Mouse (Mus musculus) layer of hippocampus, postnatal 25 days (tissue): ENCODE results near the gene Parm1. TPM values are rescaled to one million over a fixed set of nuclear protein-coding genes. Genes with fewer than 3 reads are reported as not detected.

ENCODE experiments used
- DNase-seq, 2 experiments: peaks; one replicate each; pipeline ENCODE4 v3.0.0; 2022; ENCODE audit warnings: mixed read lengths in 2 of 2, low spot score in 1 of 2; ENCODE audit errors: extremely low spot score in 1 of 2
- total RNA-seq, 2 experiments: library from RNA; stranded (reverse); gene quantifications; 2 replicates each; pipeline ENCODE4 v1.2.3; 2021

The Parm1 gene
- total RNA-seq, result 10 to 100 TPM; 43.2 to 47.1 TPM

DNA sequence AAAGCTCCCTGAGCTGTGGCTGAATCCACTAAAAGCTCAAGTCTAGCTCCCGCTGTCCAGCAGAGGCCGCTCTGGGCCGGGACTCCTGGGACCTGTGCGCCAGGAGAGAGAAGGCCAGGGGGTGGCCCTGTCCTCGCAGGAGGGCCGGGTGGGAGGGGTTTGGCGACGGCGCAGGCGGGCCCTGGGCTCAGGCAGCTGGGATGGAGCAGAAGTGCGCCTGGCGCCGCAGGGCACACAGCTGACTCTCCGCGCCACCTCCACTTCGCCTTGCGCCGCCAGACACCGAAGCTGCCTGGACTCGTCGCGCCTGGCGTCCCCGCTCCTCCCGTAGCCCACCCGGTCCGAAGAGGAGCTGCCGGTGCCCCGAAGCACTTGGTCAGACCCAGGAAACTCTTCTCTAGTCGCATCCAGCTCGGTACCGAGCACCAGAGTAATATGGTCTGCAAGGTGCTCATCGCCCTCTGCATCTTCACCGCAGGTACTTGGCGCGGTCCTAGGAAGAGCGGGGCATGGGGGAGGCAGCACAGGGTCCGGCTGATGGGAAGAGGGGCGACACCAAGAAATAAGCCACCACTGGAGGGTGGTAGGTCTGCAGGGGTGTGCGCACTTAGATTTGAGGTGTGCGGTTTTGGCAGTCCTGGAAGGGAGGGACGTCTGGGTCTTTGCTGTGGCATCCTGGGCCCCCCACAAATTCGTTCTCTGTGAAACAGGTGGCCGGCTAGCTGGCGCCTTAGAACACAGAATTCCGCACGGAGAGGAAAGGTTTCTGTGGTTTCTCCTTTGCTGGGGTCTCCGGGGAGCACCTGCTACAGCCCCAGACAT lies at the start of gene Parm1:
Parm1 (plus strand) TSS at position 136 of the 822 bp plus-strand sequence.
- peak; percentile 64 to 74 for DNase-seq

DNA sequence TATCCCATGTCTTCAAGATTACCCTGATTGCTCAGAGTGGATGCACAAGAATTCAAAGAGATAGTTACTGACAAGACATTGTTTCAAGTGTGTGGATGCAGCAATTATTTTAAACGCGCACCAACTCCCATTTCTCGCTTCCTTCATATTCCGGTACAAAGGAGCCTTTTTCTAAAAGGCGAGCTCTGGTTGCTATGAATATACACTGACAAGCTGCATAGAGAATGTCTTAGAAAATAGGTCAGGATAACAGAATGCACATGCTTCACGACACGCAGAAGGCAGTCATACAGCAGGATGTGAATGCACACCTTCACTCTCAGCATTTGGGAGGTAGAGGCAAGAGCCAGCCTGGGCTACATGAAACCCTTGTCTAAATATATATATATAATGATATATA lies 42.2 kb upstream of the Parm1 start:
- DNase-seq, result no peak

DNA sequence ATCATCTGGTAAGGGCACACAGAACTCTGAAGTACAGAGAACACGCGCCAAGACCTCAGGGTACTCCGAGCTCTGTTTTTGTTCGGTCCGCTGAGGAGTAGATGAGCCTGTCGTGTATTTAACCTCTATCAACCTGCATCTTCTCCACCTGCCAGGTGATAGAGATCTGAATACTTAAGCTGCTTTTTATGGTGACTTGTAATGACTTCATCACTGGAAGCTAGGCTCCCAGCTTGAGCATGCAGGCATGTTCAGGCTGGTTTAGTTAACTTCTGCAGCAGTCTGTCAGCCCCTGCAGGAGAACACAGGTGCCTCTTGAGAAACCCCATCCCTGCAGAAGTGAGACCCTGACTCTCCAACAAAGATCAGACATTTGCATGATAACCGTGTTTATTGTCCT lies 40.6 kb upstream of the Parm1 start:
- no peak for DNase-seq

DNA sequence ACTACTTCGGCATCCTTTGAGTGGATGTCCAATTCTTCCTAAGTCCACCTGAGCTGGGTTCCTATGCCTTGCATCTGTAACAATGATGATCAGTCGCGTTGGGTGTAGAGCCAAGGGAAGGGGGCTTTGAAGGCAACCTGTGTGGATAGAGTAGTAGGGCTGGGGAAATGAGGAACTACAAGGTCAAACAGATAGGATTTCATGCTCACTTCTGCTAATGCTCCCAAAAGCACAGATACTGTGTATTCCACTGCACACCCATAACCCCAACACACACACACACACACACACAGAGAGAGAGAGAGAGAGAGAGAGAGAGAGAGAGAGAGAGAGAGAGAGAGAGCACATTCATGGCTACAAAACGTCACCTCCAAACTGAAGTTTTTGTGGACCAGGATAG lies 38.7 kb upstream of the Parm1 start:
- no peak for DNase-seq

DNA sequence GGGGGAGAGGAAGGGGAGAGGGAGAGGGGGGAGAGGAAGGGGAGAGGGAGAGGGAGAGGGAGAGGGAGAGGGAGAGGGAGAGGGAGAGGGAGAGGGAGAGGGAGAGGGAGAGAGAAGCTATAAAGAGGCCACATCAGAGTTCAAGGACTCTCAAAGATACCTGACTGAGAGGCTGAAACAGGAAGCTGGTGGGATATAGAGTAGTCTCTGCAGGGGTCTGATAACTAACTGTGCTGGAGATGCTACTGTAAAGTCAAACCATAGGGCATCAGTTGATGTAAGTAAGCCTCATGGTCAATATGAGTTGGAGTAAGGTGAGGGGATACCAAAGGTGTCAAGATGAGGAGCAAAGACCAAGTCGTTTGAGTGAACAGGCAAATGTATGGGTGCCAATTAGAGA lies 37.3 kb upstream of the Parm1 start:
- DNase-seq, result no peak

DNA sequence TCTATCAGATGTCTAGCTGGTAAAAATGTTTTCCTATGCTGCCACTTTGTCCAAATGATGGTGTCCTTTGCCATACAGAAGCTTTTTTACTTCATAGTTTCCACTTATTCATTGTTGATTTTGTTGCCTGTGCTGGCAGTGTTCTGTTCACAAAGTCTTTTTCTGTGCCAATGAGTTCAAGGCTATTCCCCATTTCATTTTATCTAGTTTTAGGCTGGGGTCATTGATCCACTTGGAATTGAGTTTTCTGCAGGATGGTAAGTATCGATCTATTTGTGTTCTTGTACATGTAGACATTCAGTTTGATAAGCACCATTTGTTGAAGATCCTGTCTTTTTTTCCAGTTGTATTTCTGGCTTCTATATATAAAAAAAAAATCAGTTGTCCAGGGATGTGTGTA lies 33.1 kb upstream of the Parm1 start:
- no peak for DNase-seq

DNA sequence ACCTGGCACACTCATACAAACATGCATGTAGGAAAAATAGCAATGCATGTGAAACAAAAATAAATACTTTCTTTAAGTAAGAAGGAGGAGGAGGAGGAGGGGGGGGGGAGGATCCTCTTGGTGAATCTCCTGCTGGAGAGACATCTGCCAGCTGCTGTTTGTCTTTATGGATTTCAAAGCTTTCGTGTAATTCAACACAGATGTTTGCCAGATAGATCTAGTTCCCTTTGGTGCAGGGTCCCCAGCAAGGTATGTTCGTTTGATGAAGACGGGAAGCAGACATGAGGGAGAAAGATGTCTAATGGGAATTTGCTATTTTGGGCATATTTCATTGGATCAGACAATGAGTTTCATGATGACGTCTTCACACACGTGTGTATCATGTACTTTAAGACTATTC lies 23.0 kb upstream of the Parm1 start:
- DNase-seq, result no peak

DNA sequence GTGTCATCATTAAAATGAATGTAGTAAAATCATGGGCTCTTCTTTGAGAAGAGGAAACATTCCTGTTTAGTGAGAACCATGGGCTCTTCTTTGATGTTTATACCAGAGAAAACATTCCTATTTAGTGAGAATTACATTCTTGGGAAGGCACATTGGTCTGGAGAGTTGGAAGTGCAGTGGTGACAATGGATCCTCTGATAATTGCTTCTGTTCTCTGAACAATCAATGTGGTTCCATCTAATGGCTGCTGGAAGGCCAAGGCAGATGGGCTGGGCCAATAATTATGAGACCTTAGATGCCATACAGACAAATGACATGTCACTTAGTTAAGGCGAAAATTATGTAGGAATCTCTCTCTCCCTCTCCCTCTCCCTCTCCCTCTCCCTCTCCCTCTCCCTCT lies 16.1 kb upstream of the Parm1 start:
- no peak for DNase-seq

DNA sequence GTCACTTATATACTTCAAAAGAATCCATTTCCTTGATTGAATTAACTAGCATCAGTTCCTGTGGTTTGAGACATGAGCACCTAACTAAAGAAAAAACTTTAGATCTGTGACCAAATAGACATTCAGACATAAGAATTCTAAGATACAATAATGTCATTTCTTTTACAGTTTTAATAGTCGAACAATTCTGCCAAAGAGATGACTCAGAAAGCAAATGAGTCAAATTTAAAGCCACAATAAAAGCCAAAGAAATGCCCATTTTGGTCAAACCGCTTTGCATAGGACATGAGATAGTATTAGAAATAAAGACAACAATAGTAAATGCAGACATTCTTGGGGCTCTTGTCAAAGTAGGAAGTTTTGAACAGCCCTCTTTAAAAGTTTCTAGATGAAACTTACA lies 15.0 kb upstream of the Parm1 start:
- DNase-seq, result no peak

DNA sequence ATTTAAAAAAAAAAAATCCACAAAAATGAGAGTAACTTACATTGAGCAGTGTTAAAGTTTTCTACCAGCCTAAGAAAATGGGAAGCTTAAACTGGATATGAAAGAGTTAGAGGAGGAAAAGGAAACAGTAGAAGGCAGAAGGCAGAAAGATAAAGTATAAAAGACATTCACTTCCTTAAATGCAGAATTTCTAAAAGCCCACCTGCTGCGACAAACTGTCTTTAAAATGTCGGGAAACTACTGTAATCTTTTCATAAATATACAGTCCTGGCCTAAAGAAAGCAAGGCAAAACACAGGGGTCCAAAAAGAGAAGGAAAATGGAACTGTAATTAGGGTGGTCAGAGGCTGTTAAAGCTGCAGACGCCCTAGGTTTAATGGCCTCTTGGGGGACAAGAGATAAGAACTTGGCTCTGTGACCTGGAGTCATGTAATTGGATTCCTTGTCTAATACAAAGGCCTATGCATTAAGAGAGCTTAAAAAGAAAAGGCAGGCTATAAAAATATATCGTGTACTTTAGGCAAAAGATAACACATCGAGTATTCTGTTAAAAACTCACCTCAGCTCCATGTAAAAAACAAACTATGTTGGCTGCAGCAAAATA lies 13.0 kb upstream of the Parm1 start:
- no peak for DNase-seq

DNA sequence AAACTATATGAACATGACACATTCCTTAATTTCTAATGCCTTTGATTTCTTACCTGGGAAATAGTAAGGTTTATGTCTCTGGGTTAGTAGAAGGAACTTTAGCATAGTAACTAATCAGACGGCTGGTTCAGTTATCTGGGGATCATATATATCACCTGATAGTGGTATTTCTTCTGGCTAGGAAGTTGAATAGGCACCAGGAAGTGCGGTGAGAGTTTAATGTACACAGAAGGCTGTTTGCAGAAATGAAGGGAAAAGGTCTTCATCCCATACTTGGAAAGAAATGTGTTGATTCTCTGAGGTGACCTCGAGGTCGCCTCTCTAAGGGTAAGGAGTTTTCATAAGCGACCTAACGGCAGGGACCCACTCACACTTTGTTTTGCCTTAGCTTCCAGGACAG lies 338 bp upstream of the Parm1 start:
- no peak for DNase-seq

DNA sequence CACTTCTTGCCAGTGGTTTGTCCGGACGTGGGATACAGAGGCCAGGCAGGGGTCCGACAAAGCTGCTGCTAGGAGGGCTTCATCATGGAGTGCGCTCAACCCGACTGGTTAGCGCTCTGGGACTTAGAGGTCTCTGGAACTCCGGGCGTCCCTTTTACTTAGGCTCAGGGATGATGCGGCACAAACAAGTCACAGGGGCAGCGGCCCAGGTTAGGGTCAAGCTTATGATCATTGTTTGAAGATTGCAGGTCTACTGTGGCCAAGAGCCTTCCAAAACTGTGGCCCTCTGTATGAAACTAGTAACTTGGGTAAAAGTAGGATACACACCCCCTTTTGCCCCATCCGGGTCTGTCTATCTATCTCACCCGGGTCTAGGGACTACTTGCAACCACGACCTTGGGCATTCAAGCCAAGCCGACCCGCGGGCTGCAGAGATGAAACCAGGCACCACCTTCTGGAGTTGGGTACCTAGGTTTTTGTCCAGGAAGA lies 931 bp downstream of the Parm1 start:
- DNase-seq, result no peak

DNA sequence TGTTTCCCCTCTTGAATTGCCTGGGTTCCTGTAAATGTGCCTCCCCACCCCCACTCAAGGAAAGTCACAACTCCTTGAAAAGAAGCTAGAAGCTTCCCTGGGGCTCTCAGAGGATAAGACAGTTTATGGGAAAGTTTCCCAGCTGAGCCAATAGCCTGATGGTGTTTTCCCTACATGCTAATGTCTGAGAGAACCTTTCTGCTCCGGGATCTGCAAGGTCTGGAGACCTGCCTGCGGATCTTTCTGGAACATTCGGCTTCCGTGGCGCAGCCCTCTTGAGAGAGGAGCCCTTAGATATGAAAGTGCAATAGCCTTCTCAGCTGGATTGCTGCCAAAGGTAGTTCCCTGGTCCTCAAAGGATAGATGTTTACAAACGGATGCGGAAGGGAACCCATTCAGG lies 1.5 kb downstream of the Parm1 start:
- peak in 1 of 2 experiments; percentile 10 for DNase-seq

DNA sequence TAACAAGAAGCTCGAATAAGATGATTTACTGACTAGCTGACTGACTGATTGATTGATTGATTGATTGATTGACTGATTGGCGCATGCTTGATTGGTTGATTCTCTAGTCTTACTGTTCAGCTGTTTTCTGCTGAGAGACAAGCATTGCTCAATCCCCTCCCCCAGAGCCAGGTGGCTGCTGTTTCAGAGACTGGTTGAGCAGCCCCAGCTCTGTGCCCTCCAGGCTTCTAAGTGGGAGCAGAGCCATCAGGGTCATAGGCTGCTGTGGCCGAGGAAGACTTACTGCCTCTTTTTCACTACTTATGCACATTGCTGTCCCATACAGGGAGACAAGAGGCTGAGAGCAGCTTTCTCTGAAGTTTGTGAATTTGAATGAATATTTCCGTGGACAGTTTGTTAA lies 2.1 kb downstream of the Parm1 start:
- no peak for DNase-seq

DNA sequence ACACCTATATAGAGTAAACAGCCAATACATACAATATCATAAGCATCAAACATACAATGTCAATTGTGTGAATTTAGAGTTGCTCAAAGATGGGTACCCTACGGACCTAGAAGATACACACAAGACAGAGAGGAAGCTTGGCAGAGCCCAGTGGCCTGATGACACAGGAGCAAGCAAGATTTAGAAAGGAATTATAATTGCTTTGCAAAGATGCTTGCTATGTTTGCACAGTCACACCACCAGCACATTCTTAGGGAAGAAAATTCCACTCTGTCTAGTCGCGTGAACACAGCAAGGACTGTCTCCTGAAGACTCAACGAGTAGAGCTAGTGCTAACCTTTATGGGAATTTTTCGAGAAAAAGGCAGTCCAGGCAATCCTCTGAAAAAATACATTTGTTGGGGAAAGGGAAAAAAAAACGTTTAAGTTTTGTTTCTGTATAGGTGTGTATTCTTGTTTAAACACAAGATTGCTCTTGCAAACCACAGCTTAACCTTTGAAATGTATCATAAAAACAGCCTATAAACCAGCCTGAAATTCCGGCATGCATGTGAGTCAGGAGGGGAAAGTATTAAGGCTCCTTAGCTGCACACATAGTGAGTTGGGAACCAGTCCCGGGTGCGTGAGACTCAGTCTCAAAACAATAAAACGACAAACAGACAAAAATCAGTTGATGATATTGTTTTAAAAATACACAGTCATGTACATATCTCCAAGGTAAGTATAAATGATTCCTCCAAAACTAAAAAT lies 15.5 kb downstream of the Parm1 start:
- no peak for DNase-seq

DNA sequence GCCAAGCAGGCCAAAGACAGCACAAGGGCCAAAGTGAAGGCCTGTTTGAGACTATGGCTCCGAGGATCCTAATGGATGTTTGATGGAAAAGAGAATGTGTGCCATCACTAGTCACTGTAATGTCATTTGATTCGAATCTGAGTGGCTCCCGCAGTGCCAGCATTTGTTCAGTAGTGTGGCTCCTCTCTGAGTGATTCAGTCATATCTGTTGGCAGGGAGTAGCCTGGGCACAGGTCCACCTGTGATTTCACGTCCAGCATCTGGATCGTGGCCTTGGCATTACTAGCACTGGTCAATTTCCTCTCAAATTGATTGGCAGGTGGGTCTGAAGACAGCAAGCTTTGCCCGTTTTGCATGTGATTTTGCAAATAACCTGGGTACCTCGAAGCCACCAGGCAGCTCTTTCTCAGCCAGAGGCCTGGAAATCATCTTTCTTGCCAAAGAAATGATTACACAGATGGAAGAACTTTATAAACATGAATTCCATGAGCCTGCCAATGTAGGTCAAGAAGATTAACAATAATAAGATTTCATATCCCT lies 41.7 kb downstream of the Parm1 start:
- no peak for DNase-seq

DNA sequence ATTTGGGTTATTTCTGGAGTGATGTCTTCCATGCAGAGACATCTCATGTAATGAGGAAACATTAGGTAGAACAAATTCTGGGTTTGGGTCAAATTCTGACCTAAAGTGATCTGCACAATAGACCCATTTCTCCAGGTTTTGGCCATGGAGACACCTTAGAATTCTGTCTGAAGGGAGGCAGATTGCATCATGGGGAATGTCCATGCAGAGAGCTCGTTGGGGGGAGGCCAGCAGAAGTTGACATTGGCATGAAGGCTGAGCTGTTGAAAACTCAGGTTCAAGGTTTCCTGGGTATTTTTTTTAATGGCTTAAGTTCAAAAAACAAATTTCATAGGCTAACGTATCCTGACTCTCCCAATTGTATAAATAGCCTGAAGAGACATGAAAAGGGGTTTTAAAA lies 42.3 kb downstream of the Parm1 start:
- no peak for DNase-seq

DNA sequence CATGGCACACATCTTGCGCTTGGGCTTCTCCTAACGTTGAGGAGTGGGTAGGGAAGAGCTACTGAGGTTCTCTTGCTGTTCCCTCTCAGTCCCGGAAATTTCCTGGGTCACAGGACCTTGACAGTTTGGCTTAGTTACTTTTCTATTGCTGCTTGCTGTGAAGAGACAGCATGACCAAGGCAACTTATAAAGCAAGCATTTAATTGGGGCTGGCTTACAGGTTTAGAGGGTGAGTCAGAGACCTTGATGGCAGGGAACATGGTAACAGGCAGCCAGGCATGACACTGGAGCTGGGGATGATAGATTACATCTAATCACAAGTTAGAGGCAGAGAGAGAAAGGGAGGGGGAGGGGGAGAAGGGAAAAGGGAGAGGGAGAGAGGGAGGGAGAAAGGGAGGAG lies 44.0 kb downstream of the Parm1 start:
- no peak for DNase-seq

DNA sequence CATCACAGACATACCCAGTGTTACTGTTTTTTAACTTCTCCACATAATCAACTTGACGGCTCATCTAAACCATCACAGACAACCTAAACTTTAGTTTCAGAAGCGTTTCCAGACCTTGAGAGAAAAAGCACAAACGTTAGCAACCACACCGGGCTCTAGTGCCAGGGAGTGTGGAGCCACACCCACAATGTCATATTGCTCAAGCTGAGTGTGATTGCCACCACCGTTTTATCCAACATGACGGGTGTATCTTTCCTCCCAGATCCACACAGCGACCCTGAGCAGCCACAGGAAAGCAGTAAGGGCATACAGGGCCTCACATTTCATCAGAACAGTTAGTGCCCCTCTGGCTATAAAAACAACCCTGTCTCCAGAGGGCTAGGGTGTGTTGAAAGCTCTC lies 45.1 kb downstream of the Parm1 start:
- no peak for DNase-seq

DNA sequence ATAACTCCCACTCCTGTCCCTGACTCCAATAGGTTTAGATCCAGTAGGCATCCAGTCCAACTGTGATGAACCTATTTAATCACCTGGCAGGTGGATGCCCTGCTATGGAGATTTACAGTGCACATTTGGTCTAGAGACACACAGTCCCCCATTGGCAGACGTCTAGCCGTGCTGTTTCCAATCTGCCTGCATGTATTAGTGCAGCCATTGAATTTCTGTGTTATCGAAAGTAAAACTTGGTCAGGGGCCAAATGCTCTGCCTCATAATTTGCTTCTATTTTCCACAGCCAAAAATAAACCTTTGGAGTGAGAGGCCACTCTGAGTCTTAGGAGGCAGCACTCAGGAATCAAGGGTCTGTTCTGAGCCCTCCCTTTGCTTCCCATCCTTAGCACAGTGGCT lies 46.6 kb downstream of the Parm1 start:
- peak in 1 of 2 experiments; percentile 14 for DNase-seq

DNA sequence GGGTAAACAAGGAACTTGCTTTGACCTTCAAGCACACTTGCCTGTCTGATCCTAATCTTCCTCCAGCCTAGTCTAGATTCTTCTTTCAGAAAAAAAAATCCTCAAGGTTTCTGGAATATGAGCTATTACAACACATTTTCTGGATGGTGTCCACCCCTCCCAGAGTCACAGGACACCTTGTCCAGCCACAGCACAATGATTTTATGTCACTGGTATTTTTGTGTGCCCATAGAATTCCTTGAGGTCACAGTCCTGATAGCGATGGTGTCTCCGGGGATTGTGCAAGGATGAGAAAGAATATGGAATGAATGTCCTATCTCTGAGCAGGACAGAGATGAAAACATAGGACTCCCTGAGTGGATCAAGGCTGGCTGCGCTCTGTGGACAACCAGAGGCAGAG lies 48.0 kb downstream of the Parm1 start:
- no peak for DNase-seq
